Mouse (Mus musculus) C2C12 (cell line): ENCODE results near the gene Il6ra. TPM values are rescaled to one million over a fixed set of nuclear protein-coding genes. Genes with fewer than 3 reads are reported as not detected.

Experiments used
- H3K27me3 ChIP-seq: one replicate; pipeline ENCODE4 v1.6.1; 2011; ENCODE audit not compliant: control insufficient read depth, insufficient read depth, insufficient read length
- H3K36me3 ChIP-seq: one replicate; pipeline ENCODE4 v1.6.1; 2011; ENCODE audit not compliant: control insufficient read depth, insufficient read depth
- H3K4me3 ChIP-seq: one replicate; pipeline ENCODE4 v1.5.1; 2011; ENCODE audit warnings: mild to moderate bottlenecking, control low read depth; ENCODE audit not compliant: poor library complexity, insufficient read depth, severe bottlenecking
- H3K79me2 ChIP-seq: one replicate; pipeline ENCODE4 v1.6.1; 2011; ENCODE audit not compliant: control insufficient read depth, insufficient read depth
- H3K79me3 ChIP-seq: one replicate; pipeline ENCODE4 v1.6.1; 2011; ENCODE audit warnings: low read depth, control low read depth
- H3ac ChIP-seq: one replicate; pipeline ENCODE3; 2011; ENCODE audit warnings: low read depth; ENCODE audit not compliant: control insufficient read depth, insufficient read length
- CEBPB ChIP-seq: IDR thresholded peaks from one replicate; pipeline ENCODE4 v1.6.1; 2011; ENCODE audit warnings: low read depth, mild to moderate bottlenecking, control low read depth, moderate library complexity
- CTCF ChIP-seq: IDR thresholded peaks from one replicate; pipeline ENCODE4 v1.5.1; 2011; ENCODE audit not compliant: control insufficient read depth, insufficient read depth, insufficient read length
- FOSL1 ChIP-seq: IDR thresholded peaks from one replicate; pipeline ENCODE4 v1.8.0; 2011; ENCODE audit warnings: mild to moderate bottlenecking, low read length; ENCODE audit not compliant: poor library complexity, insufficient read depth, severe bottlenecking
- MAX ChIP-seq: IDR thresholded peaks from one replicate; pipeline ENCODE4 v1.6.1; 2011; ENCODE audit warnings: mild to moderate bottlenecking, control low read depth
- MYOD1 ChIP-seq: IDR thresholded peaks from one replicate; pipeline ENCODE4 v1.6.1; 2011; ENCODE audit warnings: low read depth; ENCODE audit not compliant: control insufficient read depth, insufficient read length
- MYOG ChIP-seq: IDR thresholded peaks from one replicate; pipeline ENCODE4 v1.6.1; 2011; ENCODE audit not compliant: control insufficient read depth, insufficient read length; ENCODE audit errors: extremely low read depth
- USF1 ChIP-seq: IDR thresholded peaks from one replicate; pipeline ENCODE4 v1.6.1; 2011; ENCODE audit warnings: low read depth, mild to moderate bottlenecking, control low read depth, moderate library complexity
- polyA plus RNA-seq: library from polyadenylated mRNA; unstranded; fragments of >200 nt; fragmentation: generic; extraction: Trizol; gene quantifications from one replicate; pipeline ENCODE4 v1.2.1, GENCODE M21; 2012; ENCODE audit warnings: missing spikeins

Il6ra gene
- polyA plus RNA-seq, 1 experiment: 1.2 TPM

DNA sequence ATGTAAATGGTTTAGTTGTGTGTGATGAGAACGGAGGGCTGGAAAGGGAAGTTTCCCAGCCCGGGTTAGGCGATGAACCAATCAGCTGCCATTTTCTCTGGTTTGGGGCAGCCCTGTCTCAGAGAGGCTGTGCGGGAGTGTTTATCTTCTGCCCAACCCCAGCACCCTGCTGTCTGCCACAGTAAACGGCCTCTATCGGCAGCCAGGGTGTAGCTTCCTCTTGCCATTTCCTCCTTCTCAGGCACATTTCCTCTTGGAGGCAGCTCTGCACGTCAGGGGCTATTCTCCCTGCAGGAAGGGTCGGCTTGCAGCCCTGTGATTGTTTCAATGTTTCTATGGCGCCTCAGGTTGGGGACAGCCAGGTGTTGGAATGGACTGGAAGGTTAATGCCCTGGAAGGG, 69.8 kb downstream of the Il6ra start:
- Histone ChIP-seq H3K36me3 (no peaks in the 10 kb centered on the region), H3K4me3 (no peak overlapping the region), H3K27me3 (peaks cover 11% of the 10 kb centered on the region), H3K79me3 (no peaks in the 10 kb centered on the region), H3K79me2 (no peaks in the 10 kb centered on the region), H3ac (no peak overlapping the region)
- no peak for TF ChIP-seq CTCF

DNA sequence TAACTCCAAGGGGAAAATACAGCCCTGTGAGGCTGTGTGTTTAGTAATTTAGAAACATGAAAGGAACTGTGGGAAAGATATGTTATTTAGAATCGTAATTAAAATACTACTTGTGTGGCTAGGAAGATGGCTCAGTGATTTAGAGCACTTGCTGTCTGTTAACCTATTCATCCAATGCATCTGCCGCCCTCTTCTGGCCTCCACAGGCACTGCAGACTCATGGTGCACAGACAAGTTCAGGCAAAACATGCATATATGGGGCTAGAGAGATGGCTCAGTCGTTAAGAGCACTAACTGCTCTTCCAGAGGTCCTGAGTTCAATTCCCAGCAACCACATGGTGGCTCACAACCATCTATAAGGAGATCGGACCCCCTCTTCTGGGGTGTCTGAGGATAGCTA, 70.7 kb downstream of the Il6ra start:
- Histone ChIP-seq H3K79me3 (no peaks in the 10 kb centered on the region), H3ac (no peak overlapping the region), H3K79me2 (no peaks in the 10 kb centered on the region), H3K4me3 (no peak overlapping the region), H3K36me3 (no peaks in the 10 kb centered on the region), H3K27me3 (peaks cover 12% of the 10 kb centered on the region)
- TF ChIP-seq MAX (no peak), MYOG (no peak), FOSL1 (no peak), CTCF (peak; percentile 25), CEBPB (no peak)

DNA sequence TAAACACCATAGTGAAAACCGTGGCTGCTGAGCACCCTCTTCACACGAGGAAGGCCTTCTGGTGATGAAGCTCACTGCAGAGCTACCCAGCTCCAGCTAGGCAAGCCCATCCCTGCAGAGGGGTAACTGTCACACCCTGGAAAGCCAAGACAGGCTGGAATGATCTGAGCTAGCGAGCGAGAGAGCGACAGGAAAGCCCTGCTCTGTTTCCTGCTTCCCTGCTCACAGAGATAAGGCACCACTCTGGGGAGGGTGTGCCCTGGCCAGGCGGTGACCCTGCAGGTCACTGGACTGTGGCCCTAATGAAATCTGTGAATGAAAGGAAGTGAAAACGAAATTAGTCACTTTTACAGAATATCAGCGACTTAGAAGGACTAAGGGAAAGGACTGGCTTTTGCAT, 77.6 kb downstream of the Il6ra start:
- peaks cover 69% of the 10 kb centered on the region for H3K27me3 ChIP-seq
- TF ChIP-seq MYOG (no peak), MYOD1 (no peak), CTCF (no peak), CEBPB (no peak), USF1 (no peak), MAX (no peak), FOSL1 (no peak)
- H3K79me3 ChIP-seq: no peaks in the 10 kb centered on the region
- H3K79me2 ChIP-seq: no peaks in the 10 kb centered on the region
- H3K36me3 ChIP-seq: no peaks in the 10 kb centered on the region
- no peak overlapping the region for H3K4me3 ChIP-seq
- H3ac ChIP-seq: no peak overlapping the region

- TF ChIP-seq USF1: no peak
- no peak for TF ChIP-seq MYOD1
- TF ChIP-seq CTCF: no peak
- TF ChIP-seq MAX: no peak
- TF ChIP-seq CEBPB: no peak
- TF ChIP-seq MYOG: no peak
- TF ChIP-seq FOSL1: no peak
- peaks cover 70% of the 10 kb centered on the region for H3K27me3 ChIP-seq
These were observed 82.0 kb downstream of the Il6ra start, which contains the start of gene She for GRCm38 (mm10) chr3:89830815-89831591. Gene She, plus strand, starts transcription at chr3:89831370.

GRCm38 (mm10) chr3:89826295-89826694, 86.7 kb downstream of the Il6ra start:
- TF ChIP-seq MYOD1 (no peak), FOSL1 (no peak)
- Histone ChIP-seq H3K4me3 (no peak overlapping the region), H3ac (no peak overlapping the region), H3K79me3 (no peaks in the 10 kb centered on the region), H3K36me3 (no peaks in the 10 kb centered on the region), H3K27me3 (peaks cover 56% of the 10 kb centered on the region), H3K79me2 (no peaks in the 10 kb centered on the region)

More at GRCm38 (mm10) chr3:89830815-89831591, 82.0 kb downstream of the Il6ra start, which contains the start of gene She:
- H3K79me2 ChIP-seq: no peaks in the 10 kb centered on the region
- no peak within 1 kb of the TSS for H3ac ChIP-seq
- no peak within 1 kb of the TSS for H3K4me3 ChIP-seq
- H3K79me3 ChIP-seq: no peaks in the 10 kb centered on the region
- H3K36me3 ChIP-seq: no peaks in the 10 kb centered on the region

DNA sequence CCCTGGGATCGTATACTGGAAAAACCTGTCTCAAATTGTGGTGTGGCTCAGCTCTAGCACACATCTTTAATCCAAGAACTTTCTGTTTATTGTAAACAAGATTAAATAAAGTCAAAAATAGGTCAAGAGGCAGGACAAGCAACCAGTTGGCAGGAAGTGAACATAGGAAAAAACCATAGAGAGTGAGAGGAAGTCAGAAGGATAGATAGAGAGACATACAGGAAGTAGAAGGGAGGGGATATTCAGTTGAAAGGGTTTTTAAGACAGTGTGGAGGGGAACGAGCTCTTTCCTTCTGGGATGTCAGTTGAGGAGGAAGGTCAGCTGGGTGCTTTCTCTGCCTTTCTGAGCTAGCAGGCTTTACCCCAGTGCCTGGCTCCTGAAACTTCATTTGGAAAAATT, 89.4 kb downstream of the Il6ra start:
- no peaks in the 10 kb centered on the region for H3K79me3 ChIP-seq
- H3K27me3 ChIP-seq: peaks cover 53% of the 10 kb centered on the region
- no peaks in the 10 kb centered on the region for H3K36me3 ChIP-seq
- H3K4me3 ChIP-seq: no peak overlapping the region
- no peak for TF ChIP-seq USF1
- TF ChIP-seq CEBPB: no peak
- no peak for TF ChIP-seq MAX
- no peak for TF ChIP-seq FOSL1
- TF ChIP-seq MYOD1: no peak
- no peak for TF ChIP-seq CTCF
- TF ChIP-seq MYOG: no peak
- no peak overlapping the region for H3ac ChIP-seq
- no peaks in the 10 kb centered on the region for H3K79me2 ChIP-seq
